Mouse (Mus musculus) embryonic stem cell, embryonic (primary cell): Measurements from ENCODE around the gene Tepp.

Source experiments
- CTCF ChIA-PET, 4 experiments: fragments of 300-600 bp in 2 of 4; fragments of 350-600 bp in 2 of 4; sonication (Branson Sonifier 250); formaldehyde crosslinking; loops; one replicate each; lab custom pipeline; 2022; ENCODE audit warnings: inconsistent platforms in 2 of 4; lab: Charles Lee
- POLR2A ChIA-PET, 4 experiments: fragments of 300-600 bp in 2 of 4; fragments of 350-600 bp in 2 of 4; sonication (Branson Sonifier 250); formaldehyde crosslinking; loops; one replicate each; lab custom pipeline; 2022; ENCODE audit warnings: antibody characterized with exemption in 4 of 4, inconsistent platforms in 1 of 4; lab: Charles Lee

The Tepp gene

DNA sequence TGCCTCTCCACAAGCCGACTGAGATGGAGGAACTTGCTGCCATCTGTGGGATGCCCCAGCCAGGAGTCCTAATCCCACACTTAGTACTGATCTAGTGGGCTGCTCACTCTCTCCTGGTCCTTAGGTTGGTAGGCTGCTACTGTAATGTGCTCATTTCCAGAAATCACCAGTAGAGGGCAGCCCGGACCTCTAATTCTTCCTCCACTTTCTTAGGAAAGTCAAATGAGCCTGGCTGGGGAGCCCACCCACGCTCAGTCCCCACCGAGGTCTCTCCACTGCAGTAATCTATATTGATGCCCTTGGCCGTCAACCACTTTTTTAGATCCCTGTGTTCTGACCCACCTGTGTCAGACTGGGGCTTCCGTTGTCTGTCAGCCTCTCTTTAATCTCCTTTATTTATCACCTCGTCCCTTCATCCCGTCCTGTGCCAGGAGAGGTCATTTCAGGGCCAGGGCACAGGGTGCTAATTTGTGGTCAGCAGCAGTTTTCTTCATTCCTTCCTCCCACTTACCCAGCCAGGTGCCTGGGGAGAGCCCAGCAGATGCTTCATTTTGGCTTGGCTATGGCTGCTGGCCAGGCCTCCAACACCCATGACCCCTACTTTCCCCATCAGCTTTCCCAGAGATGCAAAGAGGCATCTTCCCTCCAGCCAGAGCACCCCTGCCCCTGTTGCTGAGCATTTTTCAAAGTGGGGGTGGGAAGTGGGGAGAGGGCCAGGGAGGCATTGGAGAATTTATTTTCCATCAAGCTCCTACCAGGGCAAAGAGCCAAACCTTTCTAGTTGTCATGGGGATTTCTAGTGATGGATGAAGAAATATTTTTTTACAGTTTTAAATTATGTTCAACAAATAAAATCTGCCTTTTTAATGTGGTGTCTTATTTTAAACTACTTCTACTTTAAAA lies 36.5 kb downstream of the Tepp start:
- CTCF ChIA-PET = interaction anchor here (0.6 to 2.2 kb wide), 7 partner anchors 80 to 143 kb away, joined by 3 to 6 read pairs (median 4); partner anchors contain the start of gene Csnk2a2 (in 2 of the 4)
- POLR2A ChIA-PET = interaction anchor here in 1 of 4 experiments (0.6 to 1.4 kb wide), 3 partner anchors 15 to 76 kb away, joined by 3 to 6 read pairs (median 3); partner anchors contain the start of genes Usb1 and Zfp319

DNA sequence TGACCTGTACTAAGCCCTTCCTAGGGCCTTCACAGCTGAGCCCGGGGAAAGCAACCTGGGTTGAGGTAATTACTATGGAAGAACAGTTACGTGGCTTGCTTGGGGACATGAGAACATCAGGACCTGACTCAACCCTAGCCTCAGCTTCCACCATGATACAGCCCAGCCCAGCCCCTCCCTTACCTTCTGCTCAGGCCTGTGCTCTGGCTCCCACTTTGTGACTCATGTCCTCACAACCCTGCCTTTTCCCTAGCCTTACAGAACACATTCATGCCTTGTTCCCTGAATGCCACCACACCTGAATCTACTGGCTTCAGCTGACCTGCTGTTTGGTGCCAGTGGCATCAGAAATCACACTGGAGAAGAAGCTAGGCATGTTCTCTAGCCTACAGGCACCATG lies 38.0 kb downstream of the Tepp start:
- CTCF ChIA-PET = interaction anchor here in 2 of 4 experiments (0.6 to 2.2 kb wide), 5 partner anchors 79 to 479 kb away, joined by 3 to 6 read pairs (median 3); no protein-coding TSS in a partner anchor
- POLR2A ChIA-PET = interaction anchor here in 2 of 4 experiments (1.0 to 1.4 kb wide), 4 partner anchors 9 to 79 kb away, joined by 3 to 6 read pairs (median 3); no protein-coding TSS in a partner anchor

DNA sequence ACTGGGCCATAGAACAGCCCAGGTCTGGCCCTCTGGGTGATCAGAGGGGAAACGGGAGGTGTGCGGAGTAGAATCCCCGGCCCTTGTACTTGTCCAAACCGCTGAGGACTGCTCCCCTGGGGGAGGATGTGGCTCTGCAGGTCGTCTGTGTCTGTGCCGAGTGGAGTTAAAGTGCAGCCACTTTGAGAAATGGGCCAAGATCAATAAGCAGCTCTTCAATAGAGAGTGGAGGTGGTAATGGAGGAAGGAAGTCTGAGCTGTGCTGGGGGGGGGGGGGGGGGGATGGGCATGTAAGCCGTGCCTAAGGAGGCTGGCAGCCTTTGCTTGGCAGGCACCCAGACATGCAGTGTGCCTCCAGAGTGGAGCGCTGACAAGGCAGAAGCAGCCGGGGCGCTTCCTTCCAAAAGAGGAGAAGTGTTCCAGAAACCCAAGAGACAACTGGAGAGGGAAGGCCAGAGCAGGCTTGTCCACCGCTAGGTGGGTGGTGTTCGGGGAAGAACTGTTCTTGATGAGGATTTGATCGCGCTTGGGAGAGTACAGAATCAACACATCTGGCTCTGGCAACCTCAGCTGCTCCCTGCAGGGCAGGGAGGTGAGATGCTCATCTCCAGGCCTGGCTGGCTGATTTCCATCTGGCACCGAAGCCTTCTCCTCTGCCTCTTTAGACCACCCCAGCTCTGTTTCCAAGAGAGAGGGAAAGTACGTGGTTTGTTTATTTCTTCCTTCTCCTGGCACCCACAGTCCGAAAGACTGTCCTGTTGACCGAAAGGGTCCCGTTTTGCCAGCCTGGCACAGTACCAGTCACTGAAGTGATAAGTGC lies 38.7 kb downstream of the Tepp start:
- ChIA-PET POLR2A (interaction anchor here in 3 of 4 experiments (0.7 to 1.1 kb wide), 7 partner anchors 9 to 269 kb away, joined by 3 to 5 read pairs (median 3); partner anchors contain the start of genes Usb1 (in 1 of the 3) and Zfp319 (in 1 of the 3)), CTCF (interaction anchor here in 2 of 4 experiments (0.6 to 2.2 kb wide), 4 partner anchors 79 to 253 kb away, joined by 3 to 6 read pairs (median 4); no protein-coding TSS in a partner anchor)

DNA sequence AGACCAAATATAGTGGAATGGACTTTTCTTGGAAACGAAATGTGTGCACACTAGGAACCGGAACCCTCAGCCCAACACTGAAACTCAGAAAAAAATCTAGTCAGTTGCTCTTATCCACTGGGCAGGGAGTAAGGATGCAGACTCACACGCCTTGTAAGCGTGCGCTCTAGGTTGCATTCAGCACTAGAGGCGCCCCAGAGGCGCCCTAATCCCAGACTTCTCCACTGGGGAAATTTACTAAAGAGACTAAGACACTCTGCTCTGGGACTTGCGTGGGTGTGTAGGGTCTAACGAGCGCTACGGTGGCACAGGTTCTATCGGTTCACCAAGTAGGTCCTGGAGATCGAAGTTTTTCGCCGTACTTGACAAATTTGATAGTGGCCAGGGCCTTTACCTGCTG lies 41.1 kb downstream of the Tepp start:
- ChIA-PET CTCF (interaction anchor here in 2 of 4 experiments (0.6 to 2.4 kb wide), 11 partner anchors 18 to 259 kb away, joined by 3 to 11 read pairs (median 4); partner anchors contain the start of genes Usb1 (in 1 of the 2) and Zfp319 (in 1 of the 2)), POLR2A (interaction anchor here in 3 of 4 experiments (0.6 to 4.1 kb wide), 15 partner anchors 8 to 323 kb away, joined by 3 to 46 read pairs (median 5); partner anchors contain the start of genes Usb1 (in 2 of the 3) and Zfp319 (in 2 of the 3))

DNA sequence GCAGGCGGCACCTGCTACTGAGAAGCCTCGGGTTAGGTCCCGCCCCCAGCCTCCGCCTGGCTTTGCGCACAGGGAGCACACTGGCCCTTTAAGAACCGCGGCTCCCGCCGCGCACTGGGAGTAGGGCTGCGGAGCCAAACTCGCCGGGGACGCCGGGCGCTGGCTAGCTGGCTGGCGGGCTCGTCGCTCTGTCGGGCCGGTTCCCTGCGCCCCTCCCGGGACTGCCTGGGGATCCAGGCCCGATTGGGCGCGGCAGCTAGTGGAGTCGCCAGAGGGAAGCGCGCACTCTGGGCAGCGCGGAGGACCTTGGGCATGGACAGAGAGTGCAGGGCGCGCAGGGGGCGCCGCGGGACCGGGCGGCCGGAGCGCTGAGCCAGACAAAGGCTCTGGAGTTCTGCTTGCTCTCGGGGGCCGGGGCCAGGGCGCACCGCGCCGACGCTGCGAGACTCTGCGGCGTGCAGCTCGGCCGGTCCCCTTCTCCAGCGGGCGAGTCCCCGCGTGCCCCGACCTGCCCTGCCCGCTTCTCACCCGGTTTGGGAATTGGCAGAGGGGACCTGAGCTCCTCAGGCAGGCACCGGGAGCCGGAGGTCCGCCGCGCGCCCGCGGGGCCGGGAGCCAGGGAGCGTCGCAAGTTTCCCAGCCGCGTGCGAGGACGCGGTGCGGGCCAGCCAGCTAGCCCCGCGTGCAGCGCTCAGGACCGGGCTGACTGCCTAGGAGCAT lies 41.9 kb downstream of the Tepp start, which contains the start of gene Mmp15:
Gene Mmp15, plus strand, starts transcription at position 118 of the 720 bp plus-strand sequence.
- ChIA-PET POLR2A (interaction anchor here (0.5 to 4.1 kb wide), 46 partner anchors 8 to 351 kb away, joined by 3 to 46 read pairs (median 4); partner anchors contain the start of genes Usb1 (in 3 of the 4), Zfp319 (in 3 of the 4), Ccdc113 (in 2 of the 4) and Cfap20 (in 1 of the 4)), CTCF (interaction anchor here (0.6 to 2.5 kb wide), 26 partner anchors 9 to 472 kb away, joined by 3 to 12 read pairs (median 4); partner anchors contain the start of genes Usb1 (in 3 of the 4) and Zfp319 (in 3 of the 4))

DNA sequence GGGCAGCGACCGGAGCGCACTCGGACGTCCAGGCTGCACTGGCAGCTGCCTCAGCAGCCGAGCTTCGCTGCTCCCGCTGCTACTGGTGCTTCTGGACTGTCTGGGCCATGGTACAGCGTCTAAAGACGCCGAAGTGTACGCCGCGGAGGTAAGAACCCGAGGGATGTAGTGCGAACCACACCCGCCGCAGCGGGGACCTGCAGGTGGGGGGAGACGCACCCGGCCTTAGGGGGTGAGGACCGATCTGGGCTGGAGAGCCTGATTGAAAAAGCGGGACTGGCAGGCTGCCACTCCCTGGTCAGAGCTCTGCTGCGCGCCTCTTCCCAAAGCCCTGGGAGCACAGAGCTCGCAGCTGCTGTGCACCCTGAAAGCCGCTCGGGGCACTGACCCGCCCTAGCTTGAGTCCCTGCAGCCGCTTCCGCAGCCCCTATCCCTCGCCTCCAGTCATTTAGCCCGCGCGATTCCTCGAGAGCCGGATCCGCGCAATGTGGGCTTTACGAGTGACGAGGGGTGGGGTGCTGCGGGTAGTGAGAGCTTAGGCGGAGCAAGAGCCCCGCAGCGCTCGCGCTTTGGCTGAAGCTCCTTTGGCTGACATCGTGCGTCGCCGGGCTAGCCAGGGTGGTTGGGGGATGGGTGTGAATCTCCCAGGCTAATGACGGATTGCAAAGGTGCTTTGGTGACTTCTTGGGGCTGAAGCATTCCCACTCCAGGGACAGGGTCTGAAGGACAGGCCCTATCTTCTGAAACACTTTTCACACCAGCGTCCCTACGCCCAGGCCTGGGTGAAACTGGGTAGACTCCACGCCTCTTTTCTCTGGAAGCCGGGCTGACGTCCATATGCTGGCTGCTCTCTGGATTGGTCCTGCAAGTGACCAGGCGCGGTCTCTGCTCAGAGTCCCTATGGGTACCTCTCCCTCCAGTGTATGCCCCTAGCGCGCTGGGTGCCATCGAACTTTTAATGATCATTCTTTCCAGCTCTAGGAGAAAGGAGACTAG lies 42.8 kb downstream of the Tepp start:
- ChIA-PET CTCF (interaction anchor here (0.6 to 2.5 kb wide), 23 partner anchors 9 to 472 kb away, joined by 3 to 12 read pairs (median 4); partner anchors contain the start of genes Usb1 (in 2 of the 4) and Zfp319 (in 2 of the 4)), POLR2A (interaction anchor here (0.7 to 4.1 kb wide), 46 partner anchors 7 to 352 kb away, joined by 3 to 46 read pairs (median 4); partner anchors contain the start of genes Usb1 (in 3 of the 4), Zfp319 (in 3 of the 4), Ccdc113 (in 2 of the 4) and Cfap20 (in 1 of the 4))

DNA sequence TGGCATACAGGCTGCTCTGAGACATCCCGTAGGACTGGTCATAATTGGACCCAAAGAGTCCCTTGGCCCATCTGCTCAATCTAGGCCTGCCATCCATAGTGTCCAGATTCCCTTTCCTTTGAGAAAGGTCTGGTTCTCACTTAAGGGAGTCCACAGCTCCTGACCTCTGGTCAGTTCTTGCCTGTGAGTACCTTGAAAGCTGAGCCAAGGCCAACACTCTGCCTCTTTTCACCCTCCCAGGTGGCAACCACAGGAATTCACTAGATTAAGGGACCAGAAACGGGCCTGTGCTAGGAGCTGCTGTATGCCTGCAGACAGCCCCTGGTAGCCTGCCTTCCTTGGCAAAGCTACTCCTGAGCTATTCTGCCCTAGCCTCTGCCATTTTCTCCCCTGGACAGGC lies 44.2 kb downstream of the Tepp start:
- POLR2A ChIA-PET = interaction anchor here in 3 of 4 experiments (0.7 to 4.1 kb wide), 6 partner anchors 12 to 134 kb away, joined by 3 to 46 read pairs (median 13); partner anchors contain the start of genes Usb1 (in 1 of the 3) and Zfp319 (in 1 of the 3)
- CTCF ChIA-PET = interaction anchor here in 1 of 4 experiments (0.6 to 1.2 kb wide), 2 partner anchors 76 to 152 kb away, joined by 3 to 4 read pairs; no protein-coding TSS in a partner anchor

DNA sequence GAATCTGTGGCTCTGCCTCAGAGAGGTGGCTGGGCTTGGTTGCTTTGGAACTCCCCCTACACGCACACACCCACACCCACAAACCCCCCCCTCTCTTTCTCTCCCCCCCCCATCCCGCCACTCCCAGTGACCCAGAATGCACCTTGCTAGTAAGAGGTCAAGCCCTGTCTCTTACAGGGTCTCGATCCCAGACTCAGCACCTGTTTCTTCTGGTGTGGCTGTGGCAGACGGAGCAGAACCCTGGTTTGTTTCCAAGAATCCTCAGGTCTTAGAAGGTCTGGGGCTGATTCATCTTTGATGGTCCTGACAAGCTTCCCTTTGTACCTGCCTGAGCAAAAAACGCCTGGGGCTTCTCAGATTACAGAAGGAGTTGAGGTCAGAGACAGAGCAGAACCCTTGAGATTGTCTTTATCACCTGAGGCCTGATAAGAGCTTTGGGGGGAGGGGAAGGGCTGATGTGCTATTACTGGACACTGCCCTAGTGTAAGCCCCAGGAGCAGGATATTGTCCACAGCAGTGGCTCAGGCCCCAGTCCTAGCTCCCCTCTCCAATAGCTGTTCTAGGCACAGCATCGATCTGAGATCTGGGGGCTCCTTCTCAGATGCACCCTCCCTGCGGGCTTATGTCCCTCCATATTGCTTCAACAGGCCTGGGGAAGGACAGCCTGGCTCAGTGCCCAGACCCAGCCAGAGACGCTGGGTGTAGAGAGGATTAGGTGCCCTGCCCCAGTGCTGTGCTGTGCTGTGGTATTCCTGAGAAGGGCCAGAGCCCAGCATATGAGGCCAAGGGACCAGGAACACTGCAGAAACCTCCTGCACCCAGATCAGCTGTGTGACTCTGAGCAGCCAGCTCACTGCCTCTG lies 48.4 kb downstream of the Tepp start:
- POLR2A ChIA-PET = interaction anchor here in 3 of 4 experiments (0.6 to 1.4 kb wide), 6 partner anchors 9 to 87 kb away, joined by 3 to 4 read pairs (median 3); no protein-coding TSS in a partner anchor
- CTCF ChIA-PET = interaction anchor here in 1 of 4 experiments (0.6 to 0.8 kb wide), 2 partner anchors 69 to 155 kb away, joined by 3 to 5 read pairs; no protein-coding TSS in a partner anchor

DNA sequence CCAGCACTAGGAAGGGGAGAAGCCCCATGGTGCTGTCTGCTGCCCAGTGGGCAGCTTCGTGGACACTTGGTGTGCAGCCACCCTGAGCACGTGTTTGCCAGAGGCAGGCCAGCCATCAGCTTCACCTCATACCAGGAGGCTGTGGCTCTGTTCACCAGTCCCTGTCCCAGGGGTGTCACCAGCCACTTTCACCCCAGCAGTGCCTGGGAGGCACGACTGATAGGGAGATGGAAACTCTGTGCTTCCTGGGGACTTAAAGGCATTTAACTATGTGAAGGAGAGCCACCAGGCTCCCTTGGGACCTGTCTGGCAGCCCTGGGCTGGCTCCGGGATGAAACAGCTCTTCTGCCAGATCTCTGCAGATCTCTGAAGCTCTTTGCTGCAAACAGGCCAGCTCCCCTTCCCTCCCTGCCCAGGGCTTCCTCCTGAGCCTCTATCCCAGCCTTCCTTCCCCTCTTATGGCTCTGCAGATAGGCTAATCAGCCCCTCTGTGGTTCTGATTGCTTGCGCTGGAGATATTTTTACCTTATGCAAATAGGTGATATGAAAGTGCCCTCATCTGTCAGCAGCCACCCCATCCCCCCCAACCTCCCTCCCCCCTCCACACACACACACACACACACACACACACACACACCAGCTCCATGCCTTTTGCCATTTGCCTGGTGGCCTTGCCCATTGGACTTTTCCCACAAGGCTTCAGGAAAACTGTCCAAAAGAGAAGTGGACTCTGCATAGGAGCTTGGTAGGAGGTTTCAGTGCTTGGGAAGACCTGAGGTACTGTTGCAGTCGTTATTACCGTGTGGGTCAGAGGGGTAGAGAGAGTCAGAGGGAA lies 50.0 kb downstream of the Tepp start:
- CTCF ChIA-PET = interaction anchor here in 3 of 4 experiments (0.5 to 0.9 kb wide), 5 partner anchors 27 to 425 kb away, joined by 3 to 6 read pairs (median 3); no protein-coding TSS in a partner anchor
- POLR2A ChIA-PET = interaction anchor here in 3 of 4 experiments (0.7 to 1.7 kb wide), 5 partner anchors 7 to 257 kb away, joined by 4 to 5 read pairs (median 4); partner anchors contain the start of gene Mmp15 (in 1 of the 3)

DNA sequence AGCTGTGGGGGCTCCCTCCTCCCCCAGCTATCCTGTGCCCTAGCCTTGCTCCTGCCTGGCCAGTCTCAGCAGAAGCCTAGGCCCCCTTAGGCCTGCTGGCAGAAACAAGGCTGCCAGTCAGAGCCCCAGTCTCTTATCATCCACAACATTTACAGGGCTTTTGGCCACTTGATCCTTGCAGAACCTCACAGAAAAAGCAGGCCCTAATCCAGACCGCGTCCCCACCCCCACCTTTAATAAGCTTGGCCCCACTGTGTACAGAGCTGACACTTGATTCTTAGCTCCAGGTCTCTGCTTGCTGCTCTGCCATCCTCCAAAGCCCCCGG lies 50.6 kb downstream of the Tepp start:
- CTCF ChIA-PET = interaction anchor here (0.5 to 1.3 kb wide), 9 partner anchors 8 to 267 kb away, joined by 3 to 7 read pairs (median 4); no protein-coding TSS in a partner anchor
- POLR2A ChIA-PET = interaction anchor here in 3 of 4 experiments (0.6 to 1.7 kb wide), 4 partner anchors 8 to 341 kb away, joined by 3 to 4 read pairs (median 4); partner anchors contain the start of gene Mmp15 (in 2 of the 3)

DNA sequence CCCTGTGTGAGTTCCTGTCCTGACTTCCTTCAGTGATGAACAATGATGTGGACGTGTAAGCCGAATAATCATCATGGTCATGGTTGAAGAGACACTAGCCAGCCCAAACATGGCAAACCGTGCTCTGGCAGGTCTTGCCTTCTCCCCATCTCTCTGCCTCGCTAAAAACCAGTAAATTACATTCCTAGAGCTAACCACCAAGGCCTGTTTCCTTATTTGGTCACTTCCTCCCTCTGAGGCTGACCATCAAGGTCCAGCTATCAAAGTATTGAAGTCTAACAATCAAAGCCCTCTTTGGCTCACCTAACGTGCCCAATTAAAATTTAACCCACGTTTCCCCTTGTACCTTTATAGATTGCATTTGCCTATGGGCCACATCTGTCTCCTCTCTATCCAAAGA lies 51.9 kb downstream of the Tepp start:
- POLR2A ChIA-PET = interaction anchor here in 2 of 4 experiments (1.2 to 1.3 kb wide), 2 partner anchors 9 to 10 kb away, joined by 4 read pairs; partner anchors contain the start of gene Mmp15 (in 1 of the 2)

DNA sequence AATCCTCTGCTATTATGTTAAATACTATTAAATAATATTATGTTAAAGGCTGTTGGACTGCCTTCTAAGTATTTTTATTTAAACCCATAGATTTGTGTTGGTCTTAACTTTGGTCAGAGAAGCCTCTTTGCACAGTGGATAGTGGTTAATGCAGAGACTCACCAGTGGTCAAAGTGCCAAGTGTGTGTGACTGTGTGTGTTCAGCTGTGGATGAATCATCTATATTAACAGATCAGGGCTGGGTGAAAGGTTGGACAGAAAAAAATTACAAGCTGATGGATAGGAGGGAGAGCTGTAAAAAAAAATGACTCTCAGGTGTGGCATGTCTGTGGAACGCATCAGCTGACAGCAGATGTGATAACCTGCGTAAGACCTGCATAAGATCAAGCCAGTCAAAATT lies 53.5 kb downstream of the Tepp start:
- ChIA-PET POLR2A (interaction anchor here in 1 of 4 experiments (1.5 kb wide), 1 partner anchor 12 kb away, joined by 4 read pairs; the partner anchor contains the start of gene Mmp15), CTCF (no interaction called here)

More for the DNA sequence above, 51.9 kb downstream of the Tepp start:
- CTCF ChIA-PET = interaction anchor here in 1 of 4 experiments (1.3 kb wide), 1 partner anchor 9 kb away, joined by 4 read pairs; no protein-coding TSS in a partner anchor
